Mouse (Mus musculus): Measurements from ENCODE around the gene Cryaa.
A peak's percentile ranks its signal among the peaks of the same experiment; 100 is the strongest.

The Cryaa gene

GRCm38 (mm10) chr17:31660661-31661250, 16.9 kb upstream of the Cryaa start:
- DNase-seq, result peak; percentile 33

GRCm38 (mm10) chr17:31662855-31663254, 14.8 kb upstream of the Cryaa start:
- no peak for DNase-seq

- DNase-seq, result peak; percentile 91
These were observed 12.8 kb upstream of the Cryaa start for GRCm38 (mm10) chr17:31664760-31665159.

GRCm38 (mm10) chr17:31668306-31668705, 9.3 kb upstream of the Cryaa start:
- no peak for DNase-seq

- DNase-seq, result no peak
These were observed 7.4 kb upstream of the Cryaa start for GRCm38 (mm10) chr17:31670163-31670562.

- DNase-seq, result peak; percentile 37
These were observed 5.9 kb upstream of the Cryaa start for GRCm38 (mm10) chr17:31671698-31672097.

- no peak for DNase-seq
These were observed 5.3 kb upstream of the Cryaa start for GRCm38 (mm10) chr17:31672279-31672678.

GRCm38 (mm10) chr17:31674426-31674825, 3.2 kb upstream of the Cryaa start:
- DNase-seq, result no peak

GRCm38 (mm10) chr17:31680450-31680849, 2.8 kb downstream of the Cryaa start:
- no peak for DNase-seq

- peak; percentile 90 for DNase-seq
These were observed 8.1 kb downstream of the Cryaa start for GRCm38 (mm10) chr17:31685514-31686224.

- peak; percentile 60 for DNase-seq
These were observed 8.6 kb downstream of the Cryaa start for GRCm38 (mm10) chr17:31686225-31686564.

- DNase-seq, result peak; percentile 45
These were observed 10.5 kb downstream of the Cryaa start for GRCm38 (mm10) chr17:31688112-31688511.

GRCm38 (mm10) chr17:31689606-31690005, 12.0 kb downstream of the Cryaa start:
- DNase-seq, result no peak

- no peak for DNase-seq
These were observed 15.3 kb downstream of the Cryaa start for GRCm38 (mm10) chr17:31692918-31693317.

- peak; percentile 79 for DNase-seq
These were observed 15.9 kb downstream of the Cryaa start for GRCm38 (mm10) chr17:31693330-31694022.

- DNase-seq, result no peak
These were observed 16.4 kb downstream of the Cryaa start for GRCm38 (mm10) chr17:31694023-31694376.

- DNase-seq, result no peak
These were observed 17.3 kb downstream of the Cryaa start for GRCm38 (mm10) chr17:31694949-31695348.

GRCm38 (mm10) chr17:31695356-31695755, 17.7 kb downstream of the Cryaa start:
- DNase-seq, result peak; percentile 26

- DNase-seq, result no peak
These were observed 20.7 kb downstream of the Cryaa start for GRCm38 (mm10) chr17:31698347-31698746.

- peak; percentile 28 for DNase-seq
These were observed 25.8 kb downstream of the Cryaa start for GRCm38 (mm10) chr17:31703276-31703980.

GRCm38 (mm10) chr17:31705271-31706020, 27.8 kb downstream of the Cryaa start:
- no peak for DNase-seq

GRCm38 (mm10) chr17:31709121-31709741, 31.6 kb downstream of the Cryaa start:
- no peak for DNase-seq

All from kidney, postnatal 14 days (tissue).